Mouse (Mus musculus) monocyte, adult 2 months (primary cell): ENCODE measurements around the gene Zbtb48.

Experiments
- DNase-seq, 2 experiments: peaks; one replicate each; pipeline ENCODE4 v3.0.0; 2022; ENCODE audit warnings: low spot score in 2 of 2, low read depth in 1 of 2

The Zbtb48 gene

GRCm38 (mm10) chr4:151975441-151975840 lies 52.0 kb downstream of the Zbtb48 start:
- no peak for DNase-seq

GRCm38 (mm10) chr4:151972221-151972967 lies 55.1 kb downstream of the Zbtb48 start:
- no peak for DNase-seq
